Mouse (Mus musculus): ENCODE results near the gene Qrich2.
A peak's percentile ranks its signal among the peaks of the same experiment; 100 is the strongest.

- TF ChIP-seq POLR2A (IDR thresholded peaks at IDR 0.05; ENCODE audit: control insufficient read depth in 1 of 2, insufficient read depth in 1 of 2, low read depth in 1 of 2, low read length in 2 of 2, poor library complexity in 1 of 2) = peak in 1 of 2 experiments; percentile 45; a peak in 1 of 4 replicates
- peak; percentile 31; the same call in 1 of the 2 replicates for TF ChIP-seq USF1 (IDR thresholded peaks at IDR 0.05; ENCODE audit: low read depth, low read length)
- peak; percentile 67 for TF ChIP-seq HCFC1 (IDR thresholded peaks at IDR 0.05; ENCODE audit: low read depth, low read length)
- no peak for TF ChIP-seq USF2 (IDR thresholded peaks at IDR 0.05; ENCODE audit: borderline replicate concordance in 1 of 2, insufficient read depth in 1 of 2, low read depth in 1 of 2, low read length in 2 of 2)
- TF ChIP-seq KAT2A (conservative IDR thresholded peaks at IDR 0.05; ENCODE audit: low read depth, low read length) = peak; percentile 44
- TF ChIP-seq ZMIZ1 (IDR thresholded peaks at IDR 0.05; ENCODE audit: low read depth, low read length) = no peak
- TF ChIP-seq JUND (IDR thresholded peaks at IDR 0.05; ENCODE audit: low read depth, low read length) = 0 out of 2 replicates have a peak, but pooled peaks have one; percentile 69
- TF ChIP-seq BHLHE40 (IDR thresholded peaks at IDR 0.05; ENCODE audit: borderline replicate concordance, low read depth, low read length) = peak; percentile 69; the same call in 1 of the 2 replicates
- TF ChIP-seq MYB (IDR thresholded peaks at IDR 0.05; ENCODE audit: low read depth, low read length) = peak; percentile 47; the same call in 1 of the 2 replicates
- TF ChIP-seq ZNF384 (IDR thresholded peaks at IDR 0.05; ENCODE audit: low read depth, low read length) = peak; percentile 96
- TF ChIP-seq CTCF (IDR thresholded peaks at IDR 0.05 in 2 of 3, conservative IDR thresholded peaks at IDR 0.05 in 1 of 3; ENCODE audit: control insufficient read depth in 1 of 3, insufficient read depth in 1 of 3, low read depth in 2 of 3, low read length in 3 of 3, poor library complexity in 1 of 3, severe bottlenecking in 1 of 3) = no peak
- TF ChIP-seq SIN3A (IDR thresholded peaks at IDR 0.05; ENCODE audit: low read length) = peak; percentile 94
These were observed 31.3 kb upstream of the Qrich2 start for GRCm38 (mm10) chr11:116497313-116497712.

All from MEL (cell line).